Mouse (Mus musculus): ENCODE results near the gene Ccl27a.

GRCm38 (mm10) chr4:41762099-41762687, 11.9 kb downstream of the Ccl27a start:
- no peak for TF ChIP-seq CTCF (IDR thresholded peaks at IDR 0.05; ENCODE audit: control insufficient read depth, insufficient read depth, insufficient replicate concordance, low read depth, low read length)
- no peak for TF ChIP-seq POLR2A (IDR thresholded peaks at IDR 0.05; ENCODE audit: control insufficient read depth, low read depth, low read length)
